Mouse (Mus musculus) stomach, postnatal 0 days (tissue): ENCODE measurements around the gene Copg2.

Experiments
- CTCF ChIP-seq: IDR thresholded peaks from 2 replicates; pipeline ENCODE4 v1.5.1; 2016; ENCODE audit warnings: antibody characterized with exemption, low read depth, mild to moderate bottlenecking, moderate library complexity
- EP300 ChIP-seq: optimal IDR thresholded peaks from 2 replicates; pipeline ENCODE3; 2016; ENCODE audit warnings: antibody characterized with exemption

- TF ChIP-seq CTCF (no peak), EP300 (no peak)
Measured at GRCm38 (mm10) chr6:30735728-30736371, 160.7 kb downstream of the Copg2 start.
